Comparison of ENCODE assay signal across 10 mouse cellular contexts in the genomic region with DNA sequence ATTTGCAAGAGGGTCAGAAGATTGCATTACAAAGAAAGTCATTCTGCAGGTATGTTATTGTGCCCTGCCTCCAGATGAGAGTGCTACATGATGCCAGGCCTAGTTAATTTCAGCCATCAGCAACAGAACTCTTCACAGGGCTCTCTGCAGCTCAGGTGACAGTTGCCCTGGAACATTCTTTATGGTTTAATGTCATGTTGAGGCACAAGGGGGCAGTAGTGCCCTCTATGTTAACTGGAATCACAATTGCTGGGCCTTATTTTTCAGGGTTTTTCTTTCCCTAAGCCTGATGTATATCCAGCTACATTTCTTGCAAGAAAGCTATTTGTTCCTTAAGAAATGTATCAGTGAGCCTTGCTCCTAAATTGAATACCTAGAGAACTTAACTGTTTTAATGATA.
DNase-seq lines count a peak whose midpoint lies in the region; ATAC-seq and TF ChIP-seq lines count a peak whose summit lies in the region.
"Had no signal": no experiment of that assay in that cellular context is flagged by ENCODE, and none has a peak within 500 bp of the region (broad histone marks: within the 10 kb centered on the region; RNA-seq: fewer than 3 reads in every experiment).

No protein-coding gene starts in this region.

- ATAC-seq in forebrain, embryonic 13.5 days, result peak; percentile 63

- H3K9me3 ChIP-seq in forebrain, embryonic 13.5 days (replicated peaks), result no peaks in the 10 kb centered on the region
- H3K9me3 ChIP-seq: liver, embryonic 15.5 days; stomach, embryonic 15.5 days had no signal

- TF ChIP-seq CTCF in layer of hippocampus, adult 2 months (conservative IDR thresholded peaks at IDR 0.05), result peak; percentile 87

- no peak overlapping the region for H3K4me2 ChIP-seq in forebrain, embryonic 13.5 days
- H3K4me2 ChIP-seq: liver, embryonic 15.5 days; stomach, embryonic 15.5 days had no signal

- H3K27ac ChIP-seq in forebrain, embryonic 13.5 days, result no peak overlapping the region
- no peak overlapping the region for H3K27ac ChIP-seq in layer of hippocampus, adult 2 months
- H3K27ac ChIP-seq: liver, embryonic 15.5 days; stomach, embryonic 15.5 days had no signal

- H3K27me3 ChIP-seq in forebrain, embryonic 13.5 days, result no peaks in the 10 kb centered on the region
- H3K27me3 ChIP-seq: liver, embryonic 15.5 days; stomach, embryonic 15.5 days had no signal

- no peaks in the 10 kb centered on the region for H3K4me1 ChIP-seq in forebrain, embryonic 13.5 days
- H3K4me1 ChIP-seq: liver, embryonic 15.5 days; stomach, embryonic 15.5 days had no signal

- DNase-seq in urinary bladder, postnatal 14 days (ENCODE audit: low spot score), result peak; percentile 22
- DNase-seq in urinary bladder, adult 2 months (ENCODE audit: low spot score), result no peak
- DNase-seq in brain, embryonic 18.5 days (ENCODE audit: low read depth, low spot score), result peak; percentile 32
- peak; percentile 25 to 68 for DNase-seq in layer of hippocampus, adult 2 months (ENCODE audit: low spot score in 2 of 2)
- peak; percentile 26 for DNase-seq in neural tube, embryonic 10.5 days (ENCODE audit: extremely low spot score, low spot score)
- no peak for DNase-seq in spleen, postnatal 36 days (ENCODE audit: low spot score in 2 of 2)

- H3K9ac ChIP-seq in forebrain, embryonic 13.5 days, result no peak overlapping the region
- H3K9ac ChIP-seq: liver, embryonic 15.5 days; stomach, embryonic 15.5 days had no signal

- no peak overlapping the region for H3K4me3 ChIP-seq in forebrain, embryonic 13.5 days
- no peak overlapping the region for H3K4me3 ChIP-seq in layer of hippocampus, adult 2 months
- H3K4me3 ChIP-seq: erythroblast, embryonic 14.5 days; liver, embryonic 15.5 days; stomach, embryonic 15.5 days had no signal

- no peaks in the 10 kb centered on the region for H3K36me3 ChIP-seq in forebrain, embryonic 13.5 days (ENCODE audit: poor library complexity, severe bottlenecking)
- H3K36me3 ChIP-seq: liver, embryonic 15.5 days; stomach, embryonic 15.5 days had no signal

Comparison
In these comparisons a context has a peak if more than half of its experiments do, and no peak if none do; other contexts are left out.
1. DNase-seq: peak in urinary bladder, postnatal 14 days (single experiment), brain, embryonic 18.5 days (single experiment), layer of hippocampus, adult 2 months (2 of 2) and neural tube, embryonic 10.5 days (single experiment); none in urinary bladder, adult 2 months (single experiment) and spleen, postnatal 36 days (0 of 2).